8 mouse cellular contexts compared by ENCODE assay signal in the genomic region with DNA sequence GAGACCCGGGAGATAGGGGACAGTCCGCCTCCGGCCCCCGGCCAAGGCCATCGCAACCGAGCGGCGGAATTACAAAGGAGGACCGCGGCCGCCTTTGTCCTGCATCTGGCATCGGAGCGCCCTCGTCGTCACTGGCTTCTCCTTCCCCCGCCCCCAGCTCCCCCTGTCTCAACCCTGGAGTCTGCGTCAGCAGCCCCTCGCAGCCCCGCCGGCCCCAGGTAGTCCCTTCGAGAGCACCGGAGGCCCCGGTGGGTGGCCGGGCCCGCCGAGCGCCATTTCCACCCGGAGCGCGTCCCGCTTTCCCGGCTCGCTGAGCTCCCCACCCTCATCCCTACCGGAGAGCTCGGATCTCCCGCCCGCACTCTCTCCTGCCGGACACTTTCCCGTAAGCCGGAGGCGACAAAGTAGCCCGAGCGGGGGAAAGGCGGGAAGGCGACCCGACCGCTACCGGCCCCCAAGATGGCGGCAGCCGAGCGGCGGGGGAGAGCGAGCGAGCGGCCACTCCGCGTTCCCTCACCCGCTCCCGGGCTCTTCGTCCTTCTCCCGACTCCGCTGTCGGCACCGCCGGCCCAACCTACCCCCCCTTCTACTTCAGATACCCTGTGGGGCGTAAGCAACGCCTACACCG. TPM values are rescaled to one million over a fixed set of nuclear protein-coding genes. Genes with fewer than 3 reads are reported as not detected.
DNase-seq lines count a peak whose midpoint lies in the region; ATAC-seq and TF ChIP-seq lines count a peak whose summit lies in the region.

No protein-coding gene starts in this region.

- no peaks in the 10 kb centered on the region; the same call in 1 of the 2 replicates for H3K36me3 ChIP-seq in ES-E14 (ENCODE audit: control insufficient read depth, insufficient read depth, low read length, poor library complexity, severe bottlenecking)
- no peaks in the 10 kb centered on the region for H3K36me3 ChIP-seq in forebrain, postnatal 0 days (ENCODE audit: insufficient read depth)

- no peak for DNase-seq in ES-E14 (ENCODE audit: low read depth, low spot score)
- peak; percentile 70 for DNase-seq in cerebellum, adult 11 months
- peak; percentile 76 for DNase-seq in forebrain, postnatal 0 days
- DNase-seq in heart, postnatal 36 days: peak; percentile 69 to 83
- peak; percentile 53 for DNase-seq in layer of hippocampus, adult 9-11 months
- DNase-seq in lung, postnatal 10 days: peak; percentile 85
- peak; percentile 74 for DNase-seq in retina, embryonic 14.5 days (ENCODE audit: low spot score)
- DNase-seq in urinary bladder, adult 18-20 months (ENCODE audit: low spot score in 2 of 2): peak; percentile 62 to 73

- in situ Hi-C loops in ES-E14 (cut with MboI; ENCODE audit: low sequenced_read_pairs in 2 of 2, unreplicated experiment in 2 of 2): no loop called here

- H3K27me3 ChIP-seq in forebrain, postnatal 0 days (ENCODE audit: insufficient read depth, low read length): no peaks in the 10 kb centered on the region

- H3K4me3 ChIP-seq in ES-E14 (ENCODE audit: insufficient read depth in 1 of 2, low read depth in 1 of 2, low read length in 2 of 2, poor library complexity in 1 of 2, severe bottlenecking in 1 of 2): peak overlapping the region; percentile 76 to 86
- peak overlapping the region; percentile 82 for H3K4me3 ChIP-seq in forebrain, postnatal 0 days (ENCODE audit: low read depth, low read length)

- peaks cover 3 to 4% of the 10 kb centered on the region in 2 experiments; a peak in 3 of 4 replicates for H3K4me1 ChIP-seq in ES-E14 (ENCODE audit: control insufficient read depth in 2 of 2, insufficient read depth in 2 of 2, low read length in 2 of 2, poor library complexity in 1 of 2)
- H3K4me1 ChIP-seq in forebrain, postnatal 0 days (ENCODE audit: insufficient read depth): peaks cover 39% of the 10 kb centered on the region

- TF ChIP-seq CTCF in forebrain, postnatal 0 days (IDR thresholded peaks at IDR 0.05; ENCODE audit: low read depth): no peak

- H3K9ac ChIP-seq in ES-E14 (ENCODE audit: insufficient read depth, low read depth, low read length, poor library complexity, severe bottlenecking): peak overlapping the region; percentile 93
- peak overlapping the region; percentile 100 for H3K9ac ChIP-seq in forebrain, postnatal 0 days

- H3K9me3 ChIP-seq in ES-E14 (ENCODE audit: control insufficient read depth, insufficient read depth, low read depth, low read length): no peaks in the 10 kb centered on the region
- no peaks in the 10 kb centered on the region for H3K9me3 ChIP-seq in forebrain, postnatal 0 days (ENCODE audit: low read length)

- WGBS in forebrain, postnatal 0 days: under 1% methylated on average over 64 of the region's 68 CpGs

- peak overlapping the region; percentile 66 for H3K27ac ChIP-seq in ES-E14 (ENCODE audit: insufficient read depth, low read depth, low read length, poor library complexity, severe bottlenecking)
- peak overlapping the region; percentile 100 for H3K27ac ChIP-seq in forebrain, postnatal 0 days (ENCODE audit: low read depth, low read length)

- H3K4me2 ChIP-seq in forebrain, postnatal 0 days (ENCODE audit: low read depth): peak overlapping the region; percentile 63

- peak; percentile 16 for ATAC-seq in forebrain, postnatal 0 days

- intact Hi-C loops in heart, postnatal 36 days (cut with DNase I): loop anchor here (2.0 to 5.0 kb wide), 5 partner anchors 42 to 314 kb away; a partner anchor contains a TSS

TF ChIP-seq in ES-E14, 5 proteins besides CTCF, POLR2A, EP300 and RAD21:
- TF ChIP-seq MAFK (IDR thresholded peaks at IDR 0.05; ENCODE audit: insufficient read depth, low read depth, low read length) (no peak), CHD2 (IDR thresholded peaks at IDR 0.05; ENCODE audit: low read depth, low read length) (no peak), ZC3H11A (IDR thresholded peaks at IDR 0.05; ENCODE audit: borderline replicate concordance, low read depth, low read length) (no peak), ZNF384 (IDR thresholded peaks at IDR 0.05; ENCODE audit: low read depth, low read length) (no peak), HCFC1 (IDR thresholded peaks at IDR 0.05; ENCODE audit: borderline replicate concordance, insufficient read depth, low read length) (no peak)

RNA-seq across cellular contexts. Expression of a gene that starts 0.8 kb away (rescaled TPM):
- total RNA-seq in ES-E14 (2012; rRNA removed): 23.8 and 25.7 TPM in 2 replicates
- total RNA-seq in forebrain, postnatal 0 days (2014; rRNA removed): 18.1 and 19.6 TPM in 2 replicates
- polyA plus RNA-seq in forebrain, postnatal 0 days (2015; fragmentation: Nextera tagmentation; extraction: Ambion mirVana): 62.4 and 76.9 TPM in 2 replicates
- 10 to 100 TPM; 30.7 to 33.2 TPM for total RNA-seq in heart, postnatal 36 days (2021)

RNA-seq across cellular contexts. Expression of a gene that starts 0.9 kb away (rescaled TPM):
- 0.58 and 2.1 TPM in 2 replicates for total RNA-seq in ES-E14 (2012; rRNA removed)
- 0.23 and 1.3 TPM in 2 replicates for total RNA-seq in forebrain, postnatal 0 days (2014; rRNA removed)
- 0.44 and 0.73 TPM in 2 replicates for polyA plus RNA-seq in forebrain, postnatal 0 days (2015; fragmentation: Nextera tagmentation; extraction: Ambion mirVana)
- total RNA-seq in heart, postnatal 36 days (2021): 1 to 10 TPM; 6.9 to 7.3 TPM

RNA-seq across cellular contexts. Expression of a gene that starts 36.7 kb away (rescaled TPM):
- total RNA-seq in ES-E14 (2012; rRNA removed): 3.6 and 4.1 TPM in 2 replicates
- total RNA-seq in forebrain, postnatal 0 days (2014; rRNA removed): not detected in 2 replicates
- polyA plus RNA-seq in forebrain, postnatal 0 days (2015; fragmentation: Nextera tagmentation; extraction: Ambion mirVana): 0.27 and 0.59 TPM in 2 replicates
- total RNA-seq in heart, postnatal 36 days (2021): 1 to 10 TPM; 1.8 to 2.3 TPM

RNA-seq across cellular contexts. Expression of a gene that starts 43.2 kb away (rescaled TPM):
- total RNA-seq in ES-E14 (2012; rRNA removed): 15.8 and 17.1 TPM in 2 replicates
- total RNA-seq in forebrain, postnatal 0 days (2014; rRNA removed): 50.9 and 55.6 TPM in 2 replicates
- 43.7 and 58.6 TPM in 2 replicates for polyA plus RNA-seq in forebrain, postnatal 0 days (2015; fragmentation: Nextera tagmentation; extraction: Ambion mirVana)
- 10 to 100 TPM; 10.4 to 11.8 TPM for total RNA-seq in heart, postnatal 36 days (2021)
